Mouse (Mus musculus) embryo, embryonic 10 days (tissue): ENCODE measurements around the gene Defb38.

Source experiments
- DNase-seq: peaks from one replicate; pipeline ENCODE4 v3.0.0-alpha.2; 2015; ENCODE audit warnings: low spot score

Gene Defb38

GRCm38 (mm10) chr8:19026466-19026865 is at the start of gene Defb38:
Defb38 (minus strand) TSS chr8:19026566.
- no peak for DNase-seq

- no peak for DNase-seq
Observed at GRCm38 (mm10) chr8:19066013-19066412, 39.6 kb upstream of the Defb38 start.

- no peak for DNase-seq
Observed at GRCm38 (mm10) chr8:19064710-19065109, 38.3 kb upstream of the Defb38 start, which contains the start of gene Defb39. Defb39 (minus strand) TSS chr8:19064810.

GRCm38 (mm10) chr8:19062891-19063290 is 36.5 kb upstream of the Defb38 start:
- DNase-seq = no peak

GRCm38 (mm10) chr8:19045242-19045641 is 18.9 kb upstream of the Defb38 start:
- DNase-seq = no peak
